Mouse (Mus musculus) MEL (cell line): ENCODE measurements around the gene H60b. TPM values are rescaled to one million over a fixed set of nuclear protein-coding genes. Genes with fewer than 3 reads are reported as not detected.
"Not testable (repeated sequence)": the region's sequence is repeated elsewhere in the genome, so short reads cannot be mapped to it uniquely, and the experiment has no call there.

ENCODE experiments used
- DNase-seq: peaks from one replicate; pipeline ENCODE4 v3.0.0; 2011; ENCODE audit warnings: low read depth, low spot score
- H3K27ac ChIP-seq: 2 replicates; pipeline ENCODE4 v1.5.1; 2012; ENCODE audit warnings: low read depth, mild to moderate bottlenecking, control low read depth, low read length, moderate library complexity; ENCODE audit not compliant: control insufficient read depth
- H3K27me3 ChIP-seq, 2 experiments: fragments of 150-350 bp in 1 of 2; sonication (generic) in 1 of 2; 2 replicates each; pipeline ENCODE4 v1.6.1; 2012; ENCODE audit warnings: low read length in 2 of 2, mild to moderate bottlenecking in 2 of 2, improper control_type of control experiment in 1 of 2, moderate library complexity in 1 of 2; ENCODE audit not compliant: insufficient read depth in 2 of 2, control insufficient read depth in 1 of 2
- H3K36me3 ChIP-seq, 2 experiments: 2 replicates each; pipeline ENCODE4 v1.6.1; 2012 to 2014; ENCODE audit warnings: low read length in 2 of 2, improper control_type of control experiment in 1 of 2, inconsistent platforms in 1 of 2, mild to moderate bottlenecking in 1 of 2; ENCODE audit not compliant: insufficient read depth in 2 of 2, control insufficient read depth in 1 of 2
- H3K4me1 ChIP-seq, 2 experiments: fragments of 150-350 bp in 1 of 2; sonication (generic) in 1 of 2; 2 replicates each; pipeline ENCODE4 v1.6.1; 2012; ENCODE audit warnings: low read length in 2 of 2, improper control_type of control experiment in 1 of 2, mild to moderate bottlenecking in 1 of 2; ENCODE audit not compliant: insufficient read depth in 2 of 2, control insufficient read depth in 1 of 2
- H3K4me3 ChIP-seq, 2 experiments: fragments of 150-350 bp in 1 of 2; sonication (generic) in 1 of 2; 2 replicates each; pipeline ENCODE4 v1.5.1; 2012; ENCODE audit warnings: low read depth in 2 of 2, low read length in 2 of 2, mild to moderate bottlenecking in 2 of 2, moderate library complexity in 2 of 2, control low read depth in 1 of 2, improper control_type of control experiment in 1 of 2; ENCODE audit not compliant: control insufficient read depth in 1 of 2, insufficient read depth in 1 of 2
- H3K79me2 ChIP-seq: 2 replicates; pipeline ENCODE4 v1.6.1; 2012; ENCODE audit warnings: mild to moderate bottlenecking, low read length, moderate library complexity; ENCODE audit not compliant: control insufficient read depth, poor library complexity, insufficient read depth
- H3K9ac ChIP-seq: 2 replicates; pipeline ENCODE4 v1.6.1; 2012; ENCODE audit warnings: low read depth, mild to moderate bottlenecking, control low read depth, low read length, moderate library complexity; ENCODE audit not compliant: control insufficient read depth, poor library complexity, severe bottlenecking
- H3K9me3 ChIP-seq: fragments of 150-350 bp; sonication (generic); replicated peaks from 2 replicates; pipeline ENCODE4 v1.6.1; 2012; ENCODE audit warnings: mild to moderate bottlenecking, low read length, improper control_type of control experiment, moderate library complexity; ENCODE audit not compliant: insufficient read depth
- CHD2 ChIP-seq: IDR thresholded peaks from 2 replicates; pipeline ENCODE4 v1.6.1; 2011; ENCODE audit warnings: low read length, improper control_type of control experiment
- CTCF ChIP-seq, 3 experiments: IDR thresholded peaks in 2 of 3; conservative IDR thresholded peaks in 1 of 3; 2 replicates each; pipeline ENCODE4 v1.5.1; 2011 to 2012; ENCODE audit warnings: low read length in 3 of 3, low read depth in 2 of 3, mild to moderate bottlenecking in 2 of 3, improper control_type of control experiment in 1 of 3, inconsistent platforms in 1 of 3, mixed read lengths in 1 of 3, moderate library complexity in 1 of 3; ENCODE audit not compliant: control insufficient read depth in 1 of 3, insufficient read depth in 1 of 3, poor library complexity in 1 of 3, severe bottlenecking in 1 of 3
- ELF1 ChIP-seq: IDR thresholded peaks from 2 replicates; pipeline ENCODE4 v1.6.1; 2014; ENCODE audit warnings: low read depth, mild to moderate bottlenecking, inconsistent platforms, low read length, improper control_type of control experiment, moderate library complexity
- GABPA ChIP-seq: IDR thresholded peaks from 2 replicates; pipeline ENCODE4 v1.6.1; 2012; ENCODE audit warnings: low read depth, mild to moderate bottlenecking, inconsistent platforms, low read length, improper control_type of control experiment, moderate library complexity
- NELFE ChIP-seq: IDR thresholded peaks from 2 replicates; pipeline ENCODE4 v1.6.1; 2011; ENCODE audit warnings: low read depth, low read length, improper control_type of control experiment
- RAD21 ChIP-seq: IDR thresholded peaks from 2 replicates; pipeline ENCODE4 v1.6.1; 2011; ENCODE audit warnings: mild to moderate bottlenecking, low read depth, low read length, improper control_type of control experiment
- SMC3 ChIP-seq: IDR thresholded peaks from 2 replicates; pipeline ENCODE4 v1.6.1; 2011; ENCODE audit warnings: low read depth, low read length, improper control_type of control experiment
- USF2 ChIP-seq, 2 experiments: IDR thresholded peaks; 2 replicates each; pipeline ENCODE4 v1.6.1; 2011 to 2012; ENCODE audit warnings: improper control_type of control experiment in 2 of 2, low read length in 2 of 2, borderline replicate concordance in 1 of 2, inconsistent platforms in 1 of 2, low read depth in 1 of 2, mild to moderate bottlenecking in 1 of 2; ENCODE audit not compliant: insufficient read depth in 1 of 2
- ZMIZ1 ChIP-seq: IDR thresholded peaks from 2 replicates; pipeline ENCODE4 v1.6.1; 2012; ENCODE audit warnings: low read depth, mild to moderate bottlenecking, inconsistent platforms, low read length, improper control_type of control experiment, moderate library complexity
- polyA plus RNA-seq, 2 experiments: library from polyadenylated mRNA; stranded (reverse) in 1 of 2; unstranded in 1 of 2; fragments of >175 nt in 1 of 2; fragments of >200 nt in 1 of 2; gene quantifications; 2 replicates each; pipeline versions ENCODE4 v1.2.1 to v1.2.4; 2012; ENCODE audit warnings: low replicate concordance in 2 of 2, low read depth in 1 of 2; ENCODE audit not compliant: insufficient read length in 2 of 2, insufficient read depth in 1 of 2, missing spikeins in 1 of 2
- total RNA-seq: library from RNA; depleted of rRNA; stranded (reverse); fragments of 300-350 nt; gene quantifications from 2 replicates; pipeline ENCODE4 v1.2.3, GENCODE M21; 2012; rRNA removed

The H60b gene
- total RNA-seq (not detected in 2 replicates), polyA plus RNA-seq (not detected)

- not testable (repeated sequence) for H3K4me3 ChIP-seq, H3K9ac ChIP-seq, H3K4me1 ChIP-seq, H3K79me2 ChIP-seq, H3K36me3 ChIP-seq, DNase-seq, H3K27me3 ChIP-seq, H3K9me3 ChIP-seq, H3K27ac ChIP-seq
Observed at GRCm38 (mm10) chr10:22158310-22158999, at the start of gene H60b, which contains the start of gene Raet1e. TSS of gene H60b (plus strand) at chr10:22158586. TSS of gene Raet1e (plus strand) at chr10:22158569.

GRCm38 (mm10) chr10:22140665-22141280 lies 17.6 kb upstream of the H60b start:
- Histone ChIP-seq H3K27ac (no peak overlapping the region), H3K4me1 (no peaks in the 10 kb centered on the region), H3K27me3 (peaks cover 0 to 2% of the 10 kb centered on the region in 2 experiments; a peak in 1 of 4 replicates), H3K4me3 (no peak overlapping the region), H3K9me3 (no peaks in the 10 kb centered on the region), H3K9ac (no peak overlapping the region), H3K79me2 (no peaks in the 10 kb centered on the region), H3K36me3 (no peaks in the 10 kb centered on the region)
- peak; percentile 9 for DNase-seq
- peak; percentile 19 for TF ChIP-seq RAD21
- no peak for TF ChIP-seq CHD2
- TF ChIP-seq SMC3 = peak; percentile 62
- no peak for TF ChIP-seq GABPA
- no peak for TF ChIP-seq ZMIZ1
- no peak for TF ChIP-seq USF2 (IDR thresholded peaks at IDR 0.05; ENCODE audit: borderline replicate concordance in 1 of 2, insufficient read depth in 1 of 2, low read depth in 1 of 2, low read length in 2 of 2)
- peak in 2 of 3 experiments; percentile 51 to 54; a peak in 4 of 6 replicates for TF ChIP-seq CTCF (IDR thresholded peaks at IDR 0.05 in 2 of 3, conservative IDR thresholded peaks at IDR 0.05 in 1 of 3; ENCODE audit: control insufficient read depth in 1 of 3, insufficient read depth in 1 of 3, low read depth in 2 of 3, low read length in 3 of 3, poor library complexity in 1 of 3, severe bottlenecking in 1 of 3)
- TF ChIP-seq NELFE = no peak
- TF ChIP-seq ELF1 = no peak

- not testable (repeated sequence) for H3K9ac ChIP-seq, H3K27me3 ChIP-seq, H3K79me2 ChIP-seq, H3K4me1 ChIP-seq, H3K27ac ChIP-seq, H3K4me3 ChIP-seq, H3K36me3 ChIP-seq, H3K9me3 ChIP-seq
- DNase-seq = peak; percentile 95
Observed at GRCm38 (mm10) chr10:22142194-22142593, 16.2 kb upstream of the H60b start.
